Mouse (Mus musculus) myocyte (in vitro differentiated cells): ENCODE measurements at regions not wholly inside any gene's neighbourhood (a gene's known extent, or its start where the extent isn't known, plus 50 kb on each side); places are given as distances from the start of the nearest gene placed in this dataset.
A peak's percentile ranks its signal among the peaks of the same experiment; 100 is the strongest.

Experiments used
- H3K27me3 ChIP-seq: one replicate; pipeline ENCODE4 v1.6.1; 2011; ENCODE audit not compliant: control insufficient read depth, insufficient read depth, insufficient read length
- H3K36me3 ChIP-seq: one replicate; pipeline ENCODE4 v1.6.1; 2011; ENCODE audit not compliant: control insufficient read depth, insufficient read depth
- H3K4me2 ChIP-seq: one replicate; pipeline ENCODE4 v1.6.1; 2011; ENCODE audit warnings: low read depth, control low read depth
- H3K4me3 ChIP-seq: one replicate; pipeline ENCODE4 v1.5.1; 2011; ENCODE audit warnings: mild to moderate bottlenecking, control low read depth, moderate library complexity
- H3K79me2 ChIP-seq: one replicate; pipeline ENCODE4 v1.6.1; 2011; ENCODE audit not compliant: control insufficient read depth, insufficient read depth
- H3ac ChIP-seq: one replicate; pipeline ENCODE4 v1.6.1; 2011; ENCODE audit not compliant: control insufficient read depth, insufficient read length
- CEBPB ChIP-seq: IDR thresholded peaks from 2 replicates; pipeline ENCODE4 v1.6.1; 2011; ENCODE audit warnings: mild to moderate bottlenecking, moderate library complexity; ENCODE audit not compliant: poor library complexity, insufficient read depth, severe bottlenecking
- E2F4 ChIP-seq: IDR thresholded peaks from one replicate; pipeline ENCODE4 v1.6.1; 2011; ENCODE audit warnings: mild to moderate bottlenecking, control low read depth, moderate library complexity; ENCODE audit not compliant: insufficient read depth
- MAX ChIP-seq: IDR thresholded peaks from one replicate; pipeline ENCODE4 v1.6.1; 2011; ENCODE audit warnings: low read depth, mild to moderate bottlenecking, control low read depth
- MYOD1 ChIP-seq, 3 experiments: IDR thresholded peaks; one replicate each; pipeline ENCODE4 v1.6.1; 2011; ENCODE audit warnings: control low read depth in 2 of 3, low read depth in 2 of 3, mild to moderate bottlenecking in 2 of 3, moderate library complexity in 1 of 3; ENCODE audit not compliant: insufficient read length in 2 of 3, control insufficient read depth in 1 of 3
- MYOG ChIP-seq, 3 experiments: IDR thresholded peaks; one replicate each; pipeline ENCODE4 v1.6.1; 2011; ENCODE audit warnings: control low read depth in 2 of 3, low read depth in 2 of 3, mild to moderate bottlenecking in 2 of 3; ENCODE audit not compliant: insufficient read length in 2 of 3, control insufficient read depth in 1 of 3, insufficient read depth in 1 of 3
- POLR2A ChIP-seq: IDR thresholded peaks from one replicate; pipeline ENCODE4 v1.6.1; 2011; ENCODE audit warnings: low read depth, mild to moderate bottlenecking, control low read depth, moderate library complexity; ENCODE audit not compliant: insufficient read length
- POLR2AphosphoS2 ChIP-seq: IDR thresholded peaks from one replicate; pipeline ENCODE4 v1.6.1; 2011; ENCODE audit warnings: low read depth, control low read depth; ENCODE audit not compliant: insufficient read length
- REST ChIP-seq: IDR thresholded peaks from one replicate; pipeline ENCODE4 v1.6.1; 2011; ENCODE audit warnings: mild to moderate bottlenecking, control low read depth, moderate library complexity; ENCODE audit not compliant: insufficient read depth, insufficient read length
- SRF ChIP-seq: IDR thresholded peaks from one replicate; pipeline ENCODE4 v1.6.1; 2011; ENCODE audit warnings: low read depth; ENCODE audit not compliant: control insufficient read depth, insufficient read length
- TCF12 ChIP-seq: IDR thresholded peaks from one replicate; pipeline ENCODE4 v1.6.1; 2011; ENCODE audit warnings: mild to moderate bottlenecking, control low read depth; ENCODE audit not compliant: poor library complexity, insufficient read depth, severe bottlenecking
- TCF3 ChIP-seq: IDR thresholded peaks from one replicate; pipeline ENCODE4 v1.6.1; 2011; ENCODE audit warnings: low read depth, control low read depth; ENCODE audit not compliant: insufficient read length
- USF1 ChIP-seq: IDR thresholded peaks from one replicate; pipeline ENCODE4 v1.6.1; 2011; ENCODE audit warnings: low read depth, mild to moderate bottlenecking, control low read depth, moderate library complexity

DNA sequence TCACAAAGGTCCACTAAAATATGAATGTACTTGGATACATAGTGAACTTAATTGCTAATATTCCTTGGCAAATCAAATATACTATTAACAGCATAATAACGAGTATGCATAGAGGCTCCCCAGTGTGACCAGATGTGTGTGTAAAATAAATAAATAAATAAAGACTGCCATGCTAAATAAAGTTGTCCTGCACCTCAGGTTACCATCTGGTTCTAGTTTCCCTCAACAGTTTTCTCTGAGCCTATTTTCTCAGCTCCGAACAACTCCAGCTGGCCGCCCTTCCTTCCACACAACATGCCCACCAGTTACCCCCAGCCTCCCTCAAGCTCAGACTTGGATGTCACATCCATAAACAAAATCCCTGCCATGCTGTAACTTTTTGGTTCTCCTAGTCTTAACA is 253.8 kb upstream of the Tbx18 start:
- Histone ChIP-seq H3K4me2 (no peak overlapping the region), H3K27me3 (no peaks in the 10 kb centered on the region), H3K4me3 (no peak overlapping the region), H3K36me3 (no peaks in the 10 kb centered on the region), H3ac (no peak overlapping the region), H3K79me2 (no peaks in the 10 kb centered on the region)
- TF ChIP-seq E2F4: no peak
- no peak for TF ChIP-seq MAX
- no peak for TF ChIP-seq USF1
- no peak for TF ChIP-seq TCF3
- no peak for TF ChIP-seq SRF
- TF ChIP-seq POLR2A: no peak

DNA sequence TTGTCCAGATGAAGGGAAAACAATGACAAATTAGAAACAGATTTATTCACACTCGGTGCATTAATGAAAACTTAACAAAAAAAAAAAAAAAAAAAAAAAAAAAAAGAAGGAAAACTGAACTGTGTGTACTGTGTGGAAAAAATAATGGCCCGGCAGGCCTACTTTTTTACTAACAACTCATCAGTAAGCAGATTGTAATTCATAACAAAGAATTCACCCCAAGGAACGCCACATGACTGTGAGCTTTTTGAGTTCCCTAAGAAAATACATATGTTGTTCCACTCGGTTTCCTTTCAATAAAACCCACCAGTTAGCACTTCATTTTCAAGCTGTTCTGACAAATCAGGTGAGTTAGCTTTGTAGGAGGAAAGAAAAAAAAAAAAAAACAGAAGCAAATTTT is 254.4 kb upstream of the Tbx18 start:
- Histone ChIP-seq H3K4me2 (no peak overlapping the region), H3K27me3 (no peaks in the 10 kb centered on the region), H3K36me3 (no peaks in the 10 kb centered on the region), H3K4me3 (no peak overlapping the region), H3K79me2 (no peaks in the 10 kb centered on the region), H3ac (no peak overlapping the region)
- TF ChIP-seq TCF3 (no peak), POLR2AphosphoS2 (no peak)

DNA sequence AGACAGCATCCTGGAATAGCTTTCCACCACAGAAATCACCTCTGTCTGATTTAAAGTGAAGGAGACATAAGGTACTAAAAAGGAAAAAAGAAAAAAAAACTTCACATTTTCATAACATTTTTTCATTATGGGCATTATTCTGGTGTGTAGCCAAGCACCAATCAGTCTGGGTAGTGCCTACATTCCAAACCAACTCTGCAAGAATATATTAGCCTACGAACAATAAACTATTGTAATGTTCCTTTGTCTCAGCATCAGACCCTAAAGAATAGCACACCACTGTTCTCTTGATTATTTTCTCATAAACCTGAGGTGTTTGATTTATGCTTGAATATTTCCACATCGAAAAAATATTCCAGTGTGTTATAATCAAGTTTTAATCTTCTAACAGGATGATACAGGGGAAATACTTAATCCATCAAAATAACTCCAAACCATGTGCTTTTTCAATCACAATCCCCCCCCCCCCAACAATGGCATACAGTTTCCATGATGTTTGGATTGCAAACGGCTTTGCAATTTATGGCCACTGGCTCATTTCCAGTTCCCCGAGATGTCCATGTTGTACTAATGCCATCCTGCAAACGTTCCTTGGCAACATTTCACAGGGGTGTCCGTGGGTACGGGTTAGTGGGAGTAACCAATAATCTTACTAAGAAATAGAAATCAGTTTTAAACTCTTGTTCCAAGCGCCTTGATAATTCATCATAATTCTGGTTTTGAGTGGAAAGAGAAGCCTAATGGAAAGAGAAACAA is 275.1 kb upstream of the Tbx18 start:
- Histone ChIP-seq H3K4me2 (no peak overlapping the region), H3K27me3 (no peaks in the 10 kb centered on the region), H3K4me3 (no peak overlapping the region), H3K79me2 (no peaks in the 10 kb centered on the region), H3K36me3 (no peaks in the 10 kb centered on the region), H3ac (no peak overlapping the region)
- no peak for TF ChIP-seq TCF3
- TF ChIP-seq MYOG (IDR thresholded peaks at IDR 0.05; ENCODE audit: control insufficient read depth in 1 of 3, insufficient read depth in 1 of 3, insufficient read length in 2 of 3, low read depth in 2 of 3): no peak
- no peak for TF ChIP-seq SRF
- no peak for TF ChIP-seq POLR2AphosphoS2
- TF ChIP-seq USF1: no peak
- TF ChIP-seq REST: no peak
- no peak for TF ChIP-seq TCF12

DNA sequence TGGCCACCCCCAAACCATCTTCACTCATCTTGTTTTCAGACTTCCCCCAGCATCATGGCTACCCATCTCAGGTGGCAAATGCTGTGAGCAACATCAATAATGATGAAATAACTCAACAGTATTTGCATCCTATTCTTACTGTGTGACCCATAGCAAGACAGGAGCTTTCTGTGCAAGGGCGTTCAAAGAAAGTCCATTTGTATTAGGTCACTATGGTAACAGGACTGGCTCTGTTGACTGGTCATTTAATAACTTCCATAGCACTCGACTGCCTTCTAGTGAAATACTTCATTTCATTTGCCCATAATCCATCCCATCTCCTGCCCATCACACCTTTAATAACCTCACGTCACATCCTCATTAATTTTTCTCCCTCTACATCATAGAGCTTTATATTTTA is 292.7 kb upstream of the Tbx18 start:
- no peak overlapping the region for H3ac ChIP-seq
- no peak overlapping the region for H3K4me2 ChIP-seq
- no peak overlapping the region for H3K4me3 ChIP-seq
- TF ChIP-seq CEBPB (no peak), MAX (no peak), REST (no peak), POLR2A (no peak), MYOD1 (IDR thresholded peaks at IDR 0.05; ENCODE audit: control insufficient read depth in 1 of 3, insufficient read length in 2 of 3, low read depth in 2 of 3) (no peak), MYOG (IDR thresholded peaks at IDR 0.05; ENCODE audit: control insufficient read depth in 1 of 3, insufficient read depth in 1 of 3, insufficient read length in 2 of 3, low read depth in 2 of 3) (no peak), E2F4 (no peak), TCF3 (no peak), POLR2AphosphoS2 (no peak), SRF (no peak), TCF12 (no peak), USF1 (no peak)
- H3K36me3 ChIP-seq: no peaks in the 10 kb centered on the region
- H3K27me3 ChIP-seq: no peaks in the 10 kb centered on the region
- no peaks in the 10 kb centered on the region for H3K79me2 ChIP-seq

DNA sequence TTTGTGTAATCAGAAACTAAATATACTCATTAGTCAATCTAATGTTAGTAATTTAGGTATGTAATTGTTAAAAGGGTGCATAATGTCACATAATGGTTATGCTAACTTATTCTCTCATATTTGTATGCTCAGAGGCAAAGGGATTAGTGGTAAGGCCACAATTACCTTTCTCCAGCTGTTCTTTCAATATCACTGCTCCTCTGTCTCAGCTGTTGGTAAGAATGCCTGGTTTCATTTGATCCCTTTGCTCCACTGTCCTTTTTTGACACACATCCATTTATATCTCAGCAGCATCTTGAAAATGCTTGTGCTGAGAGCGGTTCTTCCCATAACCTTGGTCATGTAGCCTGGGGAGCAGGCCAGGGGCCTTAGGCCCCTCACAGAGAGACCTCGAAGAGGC is 294.9 kb upstream of the Tbx18 start:
- Histone ChIP-seq H3K27me3 (no peaks in the 10 kb centered on the region), H3K4me3 (no peak overlapping the region), H3K79me2 (no peaks in the 10 kb centered on the region), H3ac (no peak overlapping the region), H3K4me2 (peak overlapping the region; percentile 46), H3K36me3 (no peaks in the 10 kb centered on the region)
- no peak for TF ChIP-seq CEBPB
- TF ChIP-seq POLR2AphosphoS2: no peak
- TF ChIP-seq TCF3: peak; percentile 29
- TF ChIP-seq E2F4: no peak
- TF ChIP-seq MYOG (IDR thresholded peaks at IDR 0.05; ENCODE audit: control insufficient read depth in 1 of 3, insufficient read depth in 1 of 3, insufficient read length in 2 of 3, low read depth in 2 of 3): peak in 2 of 3 experiments; percentile 36 to 91
- TF ChIP-seq MYOD1 (IDR thresholded peaks at IDR 0.05; ENCODE audit: control insufficient read depth in 1 of 3, insufficient read length in 2 of 3, low read depth in 2 of 3): peak; percentile 73 to 75 (median 73)
- TF ChIP-seq USF1: no peak
- no peak for TF ChIP-seq SRF
- peak; percentile 67 for TF ChIP-seq TCF12
- no peak for TF ChIP-seq MAX
- TF ChIP-seq POLR2A: no peak
- no peak for TF ChIP-seq REST
